Mouse (Mus musculus) left cerebral cortex, postnatal 14 days (tissue): Measurements from ENCODE around the gene Slx1b. TPM values are rescaled to one million over a fixed set of nuclear protein-coding genes. Genes with fewer than 3 reads are reported as not detected.
"Not testable (repeated sequence)": the region's sequence is repeated elsewhere in the genome, so short reads cannot be mapped to it uniquely, and the experiment has no call there.

Experiments used
- DNase-seq, 2 experiments: peaks; one replicate each; pipeline ENCODE4 v3.0.0; 2021 to 2022; ENCODE audit warnings: low spot score in 2 of 2, mixed read lengths in 1 of 2
- intact Hi-C: fragments of 180-260 bp; cut with DNase I; formaldehyde crosslinking; loops from one replicate; pipeline ENCODE4 v1.15.1; 2025
- total RNA-seq, 2 experiments: library from RNA; stranded (reverse); gene quantifications; 2 replicates each; pipeline ENCODE4 v1.2.3; 2021

The Slx1b gene
- total RNA-seq, 2 experiments from 2014 or later: 13.6 to 15.9 TPM

- intact Hi-C loops: no loop called here
- no peak for DNase-seq
Measured at GRCm38 (mm10) chr7:126689021-126689420, 6.6 kb downstream of the Slx1b start.

GRCm38 (mm10) chr7:126688156-126688555 is 7.4 kb downstream of the Slx1b start:
- DNase-seq, intact Hi-C loops: not testable (repeated sequence)

GRCm38 (mm10) chr7:126681221-126681620 is 14.4 kb downstream of the Slx1b start:
- intact Hi-C loops: no loop called here
- no peak for DNase-seq

GRCm38 (mm10) chr7:126679683-126680082 is 15.9 kb downstream of the Slx1b start:
- no peak for DNase-seq
- intact Hi-C loops: no loop called here

GRCm38 (mm10) chr7:126678545-126679341 is 16.8 kb downstream of the Slx1b start:
- no peak for DNase-seq
- intact Hi-C loops: no loop called here

GRCm38 (mm10) chr7:126676631-126677220 is 18.9 kb downstream of the Slx1b start:
- intact Hi-C loops: no loop called here
- DNase-seq: no peak

GRCm38 (mm10) chr7:126676207-126676606 is 19.4 kb downstream of the Slx1b start, which contains the start of gene Sult1a1:
Sult1a1 (minus strand) TSS chr7:126676432.
- intact Hi-C loops: no loop called here
- peak in 1 of 2 experiments; percentile 52 for DNase-seq

- intact Hi-C loops: no loop called here
Measured at GRCm38 (mm10) chr7:126675104-126675503, 20.5 kb downstream of the Slx1b start.

GRCm38 (mm10) chr7:126672111-126672510 is 23.5 kb downstream of the Slx1b start:
- intact Hi-C loops: no loop called here
- no peak for DNase-seq

More at GRCm38 (mm10) chr7:126675104-126675503, 20.5 kb downstream of the Slx1b start:
- DNase-seq: no peak

GRCm38 (mm10) chr7:126670152-126670551 is 25.4 kb downstream of the Slx1b start:
- no peak for DNase-seq

GRCm38 (mm10) chr7:126668452-126668851 is 27.1 kb downstream of the Slx1b start:
- intact Hi-C loops: no loop called here
- no peak for DNase-seq

More at GRCm38 (mm10) chr7:126670152-126670551, 25.4 kb downstream of the Slx1b start:
- intact Hi-C loops: no loop called here

- DNase-seq: no peak
- intact Hi-C loops: no loop called here
Measured at GRCm38 (mm10) chr7:126667495-126668090, 28.0 kb downstream of the Slx1b start.

GRCm38 (mm10) chr7:126665269-126665668 is 30.3 kb downstream of the Slx1b start:
- intact Hi-C loops: no loop called here

GRCm38 (mm10) chr7:126663646-126664045 is 31.9 kb downstream of the Slx1b start:
- DNase-seq: no peak
- intact Hi-C loops: no loop called here

More at GRCm38 (mm10) chr7:126665269-126665668, 30.3 kb downstream of the Slx1b start:
- no peak for DNase-seq

- DNase-seq: no peak
- intact Hi-C loops: no loop called here
Measured at GRCm38 (mm10) chr7:126659771-126660170, 35.8 kb downstream of the Slx1b start.

- no peak for DNase-seq
- intact Hi-C loops: no loop called here
Measured at GRCm38 (mm10) chr7:126657522-126657921, 38.1 kb downstream of the Slx1b start.

- intact Hi-C loops: no loop called here
- DNase-seq: no peak
Measured at GRCm38 (mm10) chr7:126655695-126656094, 39.9 kb downstream of the Slx1b start.

GRCm38 (mm10) chr7:126653991-126654390 is 41.6 kb downstream of the Slx1b start:
- DNase-seq: no peak
- intact Hi-C loops: no loop called here

- intact Hi-C loops: no loop called here
Measured at GRCm38 (mm10) chr7:126650852-126651251, 44.7 kb downstream of the Slx1b start.

More at GRCm38 (mm10) chr7:126650852-126651251, 44.7 kb downstream of the Slx1b start:
- no peak for DNase-seq
